Mouse (Mus musculus) cerebellum, postnatal 14 days (tissue): ENCODE data around the gene Vmn2r86.
"Not testable (repeated sequence)": the region's sequence is repeated elsewhere in the genome, so short reads cannot be mapped to it uniquely, and the experiment has no call there.

ENCODE experiments used
- DNase-seq, 2 experiments: peaks; one replicate each; pipeline ENCODE4 v3.0.0; 2021; ENCODE audit warnings: mixed read lengths in 2 of 2

Vmn2r86 gene

DNA sequence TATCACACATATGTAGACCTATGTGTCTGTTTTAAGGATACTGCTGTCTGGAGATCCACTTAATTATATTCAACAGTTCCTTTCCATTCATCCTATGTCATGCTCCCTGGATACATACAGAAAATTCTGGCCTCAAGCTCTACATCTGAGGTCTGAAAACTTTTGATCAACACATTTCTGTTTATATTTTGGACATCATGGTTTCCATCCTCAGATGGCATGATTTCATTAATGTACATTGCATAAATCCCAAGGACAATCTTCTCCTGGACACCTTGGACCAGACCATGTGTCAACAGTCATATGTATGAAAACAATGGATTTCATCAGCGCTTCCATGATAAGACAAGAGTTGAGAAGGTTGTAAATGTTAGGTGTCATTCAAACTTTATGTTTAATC is at the start of gene Vmn2r86:
Gene Vmn2r86, minus strand, starts transcription at position 101 of the 400 bp plus-strand sequence.
- not testable (repeated sequence) for DNase-seq

DNA sequence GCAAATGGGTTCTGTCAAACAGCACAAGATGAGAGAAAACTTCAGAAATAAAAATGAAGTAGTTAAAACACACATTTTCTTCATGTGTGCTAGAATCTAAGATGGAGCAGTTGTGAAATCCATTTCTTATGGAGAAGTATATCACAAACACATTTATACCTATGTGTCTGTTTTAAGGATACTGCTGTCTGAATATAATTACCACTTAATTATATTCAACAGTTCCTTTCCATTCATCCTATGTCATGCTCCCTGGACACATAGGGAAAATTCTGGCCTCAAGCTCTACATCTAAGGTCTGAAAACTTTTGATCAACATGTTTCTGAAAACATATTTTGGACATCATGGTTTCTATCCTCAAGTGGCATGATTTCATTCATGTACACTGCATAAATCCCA is 41.4 kb upstream of the Vmn2r86 start, which contains the start of gene Vmn2r87:
Gene Vmn2r87, minus strand, starts transcription at position 101 of the 400 bp plus-strand sequence.
- DNase-seq = no peak

DNA sequence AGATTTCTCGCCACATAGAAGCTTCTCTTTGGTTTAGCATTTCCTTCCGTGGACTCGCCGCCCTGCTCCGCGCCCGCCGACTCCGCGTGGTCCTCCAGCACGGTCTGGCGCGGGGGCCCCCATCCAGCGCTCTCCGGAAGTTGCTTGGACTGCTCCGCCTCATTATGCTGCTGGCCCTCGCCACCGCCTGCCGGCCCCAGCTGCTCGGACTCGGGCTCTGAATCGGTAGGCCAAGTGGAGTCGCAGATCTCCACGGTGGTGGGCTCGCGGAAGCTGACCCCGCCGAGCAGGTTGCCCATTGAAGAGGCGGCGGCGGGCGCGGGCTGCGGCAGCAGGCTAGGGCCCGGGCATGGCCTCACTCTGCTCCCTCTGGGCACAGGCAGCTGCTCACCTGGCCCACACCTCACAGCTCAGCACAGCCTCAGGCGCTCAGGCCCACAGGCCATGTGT is 14.5 kb upstream of the Vmn2r86 start:
- DNase-seq = peak; percentile 56 to 62

DNA sequence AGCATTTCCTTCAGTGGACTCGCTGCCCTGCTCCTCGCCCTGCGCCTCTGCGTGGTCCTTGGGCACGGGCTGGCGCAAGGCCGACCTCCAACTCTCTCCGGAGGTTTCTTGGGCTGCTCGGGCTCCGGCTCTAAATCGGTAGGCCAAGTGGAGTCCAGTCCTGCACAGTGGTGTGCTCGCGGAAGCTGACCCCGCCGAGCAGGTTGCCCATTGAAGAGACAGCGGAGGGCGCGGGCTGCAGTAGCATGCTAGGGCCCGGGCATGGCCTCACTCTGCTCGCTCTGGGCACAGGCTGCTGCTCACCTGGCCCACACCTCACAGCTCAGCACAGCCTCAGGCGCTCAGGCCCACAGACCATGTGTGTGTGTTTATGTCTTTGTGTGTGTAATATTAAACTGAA is 11.1 kb downstream of the Vmn2r86 start:
- DNase-seq = peak in 1 of 2 experiments; percentile 2

DNA sequence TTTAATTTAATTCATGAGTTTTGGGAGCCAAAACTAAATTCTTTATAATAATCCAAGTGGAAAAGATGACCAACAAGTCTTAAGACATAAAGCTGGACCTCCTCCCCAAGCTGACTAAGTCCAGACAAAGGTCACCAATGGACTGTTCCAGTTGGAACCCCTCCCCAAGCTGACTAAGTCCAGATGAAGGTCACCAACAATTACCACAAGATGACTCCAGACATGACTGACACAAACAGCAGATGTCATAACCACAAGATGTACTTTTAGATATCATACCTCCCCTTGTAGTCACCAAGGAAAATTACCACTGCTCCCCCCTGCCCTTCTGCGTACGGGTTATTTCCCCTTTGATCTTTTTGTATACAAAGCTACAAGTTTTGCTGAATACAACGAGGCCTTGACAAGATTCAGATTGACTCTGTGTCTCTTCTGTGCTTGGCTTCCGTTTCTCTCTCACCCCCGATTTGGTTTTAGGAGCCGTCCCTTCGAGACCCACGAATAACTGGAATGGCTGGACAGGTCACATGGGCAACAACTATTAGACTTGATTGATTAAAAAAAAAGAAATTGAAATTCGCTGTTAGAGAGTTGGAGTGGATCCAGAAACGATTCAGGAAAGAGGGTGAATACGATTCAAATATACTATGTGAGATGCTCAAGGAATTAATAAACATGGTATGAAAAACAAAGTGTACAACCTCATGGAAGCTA is 21.5 kb downstream of the Vmn2r86 start:
- not testable (repeated sequence) for DNase-seq

DNA sequence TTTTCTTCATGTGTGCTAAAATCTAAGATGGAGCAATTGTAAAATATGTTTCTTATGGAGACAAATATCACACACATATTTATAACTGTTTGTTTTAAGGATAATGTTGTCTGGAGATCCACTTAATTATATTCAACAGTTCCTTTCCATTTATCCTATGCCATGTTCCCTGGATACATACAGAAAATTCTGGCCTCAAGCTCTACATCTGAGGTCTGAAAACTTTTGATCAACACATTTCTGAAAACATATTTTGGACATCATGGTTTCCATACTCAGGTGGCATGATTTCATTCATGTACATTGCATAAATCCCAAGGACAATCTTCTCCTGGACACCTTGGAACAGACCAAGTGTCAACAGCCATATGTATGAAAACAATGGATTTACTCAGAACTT is 26.2 kb downstream of the Vmn2r86 start, which contains the start of gene Vmn2r85:
Gene Vmn2r85, minus strand, starts transcription at position 101 of the 400 bp plus-strand sequence.
- DNase-seq = not testable (repeated sequence)

DNA sequence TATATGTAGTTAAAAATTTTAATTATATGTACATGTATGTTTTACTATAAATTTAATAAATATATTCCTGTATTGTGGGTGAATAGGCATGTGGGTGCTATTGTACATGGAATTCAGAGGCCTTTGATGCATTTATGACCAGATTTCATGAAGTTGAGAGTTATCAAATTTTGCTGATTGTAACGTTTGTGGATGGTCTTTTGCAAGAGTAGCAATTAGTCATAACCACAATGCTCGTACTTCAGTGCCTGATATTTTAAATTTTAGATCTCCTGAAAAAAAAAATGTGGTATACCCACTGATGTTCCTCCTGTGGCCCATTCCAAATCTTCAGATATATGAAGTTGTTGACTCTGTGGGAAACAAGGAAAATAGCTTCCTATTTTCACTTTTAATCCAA is 33.5 kb downstream of the Vmn2r86 start:
- DNase-seq = not testable (repeated sequence)

DNA sequence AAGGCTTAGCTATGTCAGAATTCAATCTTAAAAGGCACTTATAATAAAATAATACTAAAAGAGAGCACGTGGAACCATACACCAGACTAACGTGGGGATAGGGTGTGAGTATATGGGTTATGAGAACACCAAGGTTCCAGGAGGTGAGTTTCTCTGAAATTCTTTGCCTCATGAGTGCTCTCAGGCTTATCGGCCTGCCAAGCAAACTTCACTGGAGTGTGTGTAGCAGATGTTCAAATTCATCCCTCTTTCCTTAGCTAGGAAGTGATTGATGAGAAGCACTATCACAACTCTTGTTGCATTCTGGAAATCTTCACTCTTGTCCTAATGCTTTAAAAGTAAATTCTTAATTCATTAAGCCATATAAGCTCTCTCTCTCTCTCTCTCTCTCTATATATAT is 35.4 kb downstream of the Vmn2r86 start:
- DNase-seq = no peak

DNA sequence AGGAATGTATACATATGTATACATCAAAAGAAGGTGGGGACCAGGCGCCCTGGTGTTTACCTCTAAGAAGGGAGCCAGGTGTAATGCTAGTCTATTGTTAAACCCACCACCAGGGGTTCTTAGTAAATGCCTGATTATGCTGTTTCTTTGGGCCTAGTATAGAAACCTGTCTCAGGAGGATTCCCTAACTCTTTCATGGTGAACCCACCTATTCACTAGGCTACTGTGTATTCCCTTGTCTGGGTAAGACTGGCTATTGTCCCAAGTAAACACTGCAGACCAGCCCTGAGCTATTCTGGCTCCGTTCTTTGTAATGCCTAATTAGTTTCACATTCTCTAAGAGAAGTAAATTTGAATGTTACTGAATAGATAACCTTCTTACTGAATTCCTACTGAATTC is 35.9 kb downstream of the Vmn2r86 start:
- not testable (repeated sequence) for DNase-seq

DNA sequence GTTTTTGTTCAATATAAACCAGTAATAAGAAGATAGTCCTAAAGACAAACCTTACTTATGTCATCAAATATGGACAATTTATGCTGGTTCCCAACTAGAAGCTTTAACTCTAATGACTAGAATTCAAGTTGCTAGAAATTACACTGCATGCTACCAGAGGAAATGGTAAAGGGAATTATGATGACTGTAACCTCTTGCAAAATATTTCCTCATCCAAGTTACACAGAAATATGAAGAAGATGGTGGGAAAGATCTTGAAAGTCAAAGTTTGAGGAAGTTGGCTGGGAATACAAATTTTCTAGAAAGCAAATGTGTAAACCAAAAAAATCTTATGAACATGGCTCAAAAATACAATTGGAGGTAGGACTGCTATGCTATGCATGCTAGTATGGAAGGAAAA is 39.5 kb downstream of the Vmn2r86 start:
- not testable (repeated sequence) for DNase-seq

DNA sequence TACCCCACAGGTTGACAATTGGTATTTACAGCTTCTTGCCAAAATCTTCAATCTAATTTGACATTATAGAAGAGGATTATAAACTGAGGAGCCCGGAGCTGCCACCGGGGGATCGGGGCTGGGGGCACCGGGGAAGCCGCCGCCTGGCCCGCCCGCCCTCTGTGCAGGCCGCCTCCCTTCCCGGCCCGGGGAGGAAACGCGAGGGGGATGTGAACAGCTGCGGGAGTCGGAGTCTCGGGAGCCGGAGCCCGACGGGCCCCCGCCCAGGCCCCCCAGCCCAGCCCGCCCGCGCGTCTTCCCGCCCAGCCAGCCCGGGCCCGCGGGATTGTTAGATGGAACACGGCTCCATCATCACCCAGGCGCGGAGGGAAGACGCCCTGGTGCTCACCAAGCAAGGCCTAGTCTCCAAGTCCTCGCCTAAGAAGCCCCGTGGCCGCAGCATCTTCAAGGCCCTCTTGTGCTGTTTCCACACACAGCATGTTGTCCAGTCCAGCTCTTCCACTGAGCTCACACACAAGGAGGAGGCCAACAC is 43.6 kb downstream of the Vmn2r86 start:
- not testable (repeated sequence) for DNase-seq

DNA sequence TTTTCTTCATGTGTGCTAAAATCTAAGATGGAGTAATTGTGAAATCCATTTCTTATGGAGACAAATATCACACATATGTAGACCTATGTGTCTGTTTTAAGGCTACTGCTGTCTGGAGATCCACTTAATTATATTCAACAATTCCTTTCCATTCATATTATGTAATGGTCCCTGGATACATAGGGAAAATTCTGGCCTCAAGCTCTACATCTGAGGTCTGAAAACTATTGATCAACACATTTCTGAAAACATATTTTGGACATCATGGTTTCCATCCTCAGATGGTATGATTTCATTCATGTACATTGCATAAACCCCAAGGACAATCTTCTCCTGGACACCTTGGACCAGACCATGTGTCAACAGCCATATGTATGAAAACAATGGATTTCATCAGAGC is 61.6 kb downstream of the Vmn2r86 start, which contains the start of gene Vmn2r84:
Gene Vmn2r84, minus strand, starts transcription at position 101 of the 400 bp plus-strand sequence.
- no peak for DNase-seq
